Mouse (Mus musculus): ENCODE measurements around the gene AC124108.1. TPM values are rescaled to one million over a fixed set of nuclear protein-coding genes. Genes with fewer than 3 reads are reported as not detected.

AC124108.1 gene
- polyA plus RNA-seq, 2 experiments = 0.14 to 0.80 TPM

GRCm38 (mm10) chr1:132144837-132145236, 46.4 kb upstream of the AC124108.1 start:
- no peaks in the 10 kb centered on the region for H3K36me3 ChIP-seq (ENCODE audit: control insufficient read depth, insufficient read depth, low read length)
- no peak overlapping the region for H3K4me2 ChIP-seq (replicated peaks; ENCODE audit: low read depth, low read length, severe bottlenecking)
- DNase-seq (ENCODE audit: low spot score) (no peak), ATAC-seq (ENCODE audit: low FRiP score, low read depth) (no peak)
- no peak for TF ChIP-seq POLR2A (IDR thresholded peaks at IDR 0.05; ENCODE audit: borderline replicate concordance, extremely low read depth, insufficient read depth, insufficient read length)
- H3K4me3 ChIP-seq (replicated peaks; ENCODE audit: low read length) = no peak overlapping the region
- 63% methylated on average over 3 of the region's 3 CpGs for WGBS
- H3K27me3 ChIP-seq (ENCODE audit: control insufficient read depth, insufficient read depth, low read length) = no peaks in the 10 kb centered on the region
- H3K4me1 ChIP-seq (ENCODE audit: control insufficient read depth, insufficient read depth, low read length) = no peaks in the 10 kb centered on the region
- H3K9me3 ChIP-seq (ENCODE audit: control insufficient read depth, low read length) = no peaks in the 10 kb centered on the region
- H3K9ac ChIP-seq (ENCODE audit: low read depth, low read length, severe bottlenecking) = no peak overlapping the region
- H3K27ac ChIP-seq (replicated peaks; ENCODE audit: low read depth, low read length) = no peak overlapping the region

- Histone ChIP-seq H3K4me2 (replicated peaks; ENCODE audit: low read depth, low read length, severe bottlenecking) (no peak overlapping the region), H3K36me3 (ENCODE audit: control insufficient read depth, insufficient read depth, low read length) (no peaks in the 10 kb centered on the region), H3K9me3 (ENCODE audit: control insufficient read depth, low read length) (no peaks in the 10 kb centered on the region), H3K27me3 (ENCODE audit: control insufficient read depth, insufficient read depth, low read length) (no peaks in the 10 kb centered on the region), H3K4me1 (ENCODE audit: control insufficient read depth, insufficient read depth, low read length) (no peaks in the 10 kb centered on the region), H3K9ac (ENCODE audit: low read depth, low read length, severe bottlenecking) (no peak overlapping the region), H3K4me3 (replicated peaks; ENCODE audit: low read length) (no peak overlapping the region), H3K27ac (replicated peaks; ENCODE audit: low read depth, low read length) (no peak overlapping the region)
- WGBS = 89% methylated on average over 8 of the region's 8 CpGs
- no peak for TF ChIP-seq POLR2A (IDR thresholded peaks at IDR 0.05; ENCODE audit: borderline replicate concordance, extremely low read depth, insufficient read depth, insufficient read length)
- ATAC-seq (ENCODE audit: low FRiP score, low read depth) (no peak), DNase-seq (ENCODE audit: low spot score) (no peak)
Observed at GRCm38 (mm10) chr1:132145973-132146685, 45.1 kb upstream of the AC124108.1 start.

- no peak for ATAC-seq (ENCODE audit: low FRiP score, low read depth)
- no peaks in the 10 kb centered on the region for H3K4me1 ChIP-seq (ENCODE audit: control insufficient read depth, insufficient read depth, low read length)
- H3K27ac ChIP-seq (replicated peaks; ENCODE audit: low read depth, low read length) = no peak overlapping the region
- 79% methylated on average over 2 of the region's 2 CpGs for WGBS
- no peaks in the 10 kb centered on the region for H3K36me3 ChIP-seq (ENCODE audit: control insufficient read depth, insufficient read depth, low read length)
- H3K27me3 ChIP-seq (ENCODE audit: control insufficient read depth, insufficient read depth, low read length) = no peaks in the 10 kb centered on the region
- no peak for DNase-seq (ENCODE audit: low spot score)
- no peak for TF ChIP-seq POLR2A (IDR thresholded peaks at IDR 0.05; ENCODE audit: borderline replicate concordance, extremely low read depth, insufficient read depth, insufficient read length)
- H3K9ac ChIP-seq (ENCODE audit: low read depth, low read length, severe bottlenecking) = no peak overlapping the region
- no peak overlapping the region for H3K4me3 ChIP-seq (replicated peaks; ENCODE audit: low read length)
- no peaks in the 10 kb centered on the region for H3K9me3 ChIP-seq (ENCODE audit: control insufficient read depth, low read length)
- H3K4me2 ChIP-seq (replicated peaks; ENCODE audit: low read depth, low read length, severe bottlenecking) = no peak overlapping the region
Observed at GRCm38 (mm10) chr1:132149410-132149809, 41.8 kb upstream of the AC124108.1 start.

- Histone ChIP-seq H3K4me2 (replicated peaks; ENCODE audit: low read depth, low read length, severe bottlenecking) (no peak overlapping the region), H3K36me3 (ENCODE audit: control insufficient read depth, insufficient read depth, low read length) (no peaks in the 10 kb centered on the region), H3K9ac (ENCODE audit: low read depth, low read length, severe bottlenecking) (no peak overlapping the region), H3K4me1 (ENCODE audit: control insufficient read depth, insufficient read depth, low read length) (no peaks in the 10 kb centered on the region), H3K9me3 (ENCODE audit: control insufficient read depth, low read length) (no peaks in the 10 kb centered on the region), H3K4me3 (replicated peaks; ENCODE audit: low read length) (no peak overlapping the region), H3K27ac (replicated peaks; ENCODE audit: low read depth, low read length) (no peak overlapping the region), H3K27me3 (ENCODE audit: control insufficient read depth, insufficient read depth, low read length) (no peaks in the 10 kb centered on the region)
- 36% methylated on average over 1 of the region's 1 CpGs for WGBS
- DNase-seq (ENCODE audit: low spot score) = no peak
- no peak for TF ChIP-seq POLR2A (IDR thresholded peaks at IDR 0.05; ENCODE audit: borderline replicate concordance, extremely low read depth, insufficient read depth, insufficient read length)
- ATAC-seq (ENCODE audit: low FRiP score, low read depth) = no peak
Observed at GRCm38 (mm10) chr1:132150171-132150570, 41.1 kb upstream of the AC124108.1 start.

- WGBS = 73% methylated on average over 15 of the region's 15 CpGs
- H3K4me2 ChIP-seq (replicated peaks; ENCODE audit: low read depth, low read length, severe bottlenecking) = no peak overlapping the region
- no peak overlapping the region for H3K9ac ChIP-seq (ENCODE audit: low read depth, low read length, severe bottlenecking)
- H3K4me1 ChIP-seq (ENCODE audit: control insufficient read depth, insufficient read depth, low read length) = no peaks in the 10 kb centered on the region
- H3K27me3 ChIP-seq (ENCODE audit: control insufficient read depth, insufficient read depth, low read length) = no peaks in the 10 kb centered on the region
- no peak for TF ChIP-seq POLR2A (IDR thresholded peaks at IDR 0.05; ENCODE audit: borderline replicate concordance, extremely low read depth, insufficient read depth, insufficient read length)
- DNase-seq (ENCODE audit: low spot score) (no peak), ATAC-seq (ENCODE audit: low FRiP score, low read depth) (no peak)
- H3K27ac ChIP-seq (replicated peaks; ENCODE audit: low read depth, low read length) = no peak overlapping the region
- H3K9me3 ChIP-seq (ENCODE audit: control insufficient read depth, low read length) = no peaks in the 10 kb centered on the region
- H3K4me3 ChIP-seq (replicated peaks; ENCODE audit: low read length) = no peak overlapping the region
- H3K36me3 ChIP-seq (ENCODE audit: control insufficient read depth, insufficient read depth, low read length) = no peaks in the 10 kb centered on the region
Observed at GRCm38 (mm10) chr1:132150817-132151601, 40.2 kb upstream of the AC124108.1 start.

Data from limb, embryonic 14.5 days (tissue).